Mouse (Mus musculus) liver, embryonic 16.5 days (tissue): Measurements from ENCODE around the gene Atf3. TPM values are rescaled to one million over a fixed set of nuclear protein-coding genes. Genes with fewer than 3 reads are reported as not detected.

Source experiments
- ATAC-seq: fragments of 200-750 bp; cut with Nextera tagmentation; 2 replicates; pipeline ENCODE4 v1.8.0; 2017; ENCODE audit warnings: low read depth, mild to moderate bottlenecking, moderate number of reproducible peaks, moderate library complexity
- H3K27ac ChIP-seq: fragments of 300-500 bp; sonication (generic); 2 replicates; pipeline ENCODE4 v1.5.1; 2014; ENCODE audit warnings: mild to moderate bottlenecking, low read length
- H3K27me3 ChIP-seq: fragments of 300-500 bp; sonication (generic); 2 replicates; pipeline ENCODE4 v1.6.1; 2014; ENCODE audit warnings: low read depth, low read length, mixed read lengths; ENCODE audit not compliant: control insufficient read depth, insufficient read depth
- H3K36me3 ChIP-seq: fragments of 300-500 bp; sonication (generic); 2 replicates; pipeline ENCODE4 v1.6.1; 2014; ENCODE audit warnings: mild to moderate bottlenecking; ENCODE audit not compliant: control insufficient read depth, insufficient read depth
- H3K4me1 ChIP-seq: fragments of 300-500 bp; sonication (generic); 2 replicates; pipeline ENCODE4 v1.6.1; 2014; ENCODE audit warnings: low read depth, low read length, mixed read lengths; ENCODE audit not compliant: control insufficient read depth
- H3K4me2 ChIP-seq: fragments of 300-500 bp; sonication (generic); 2 replicates; pipeline ENCODE4 v1.6.1; 2014; ENCODE audit warnings: low read depth, low read length, mixed read lengths
- H3K4me3 ChIP-seq: fragments of 300-500 bp; sonication (generic); 2 replicates; pipeline ENCODE4 v1.5.1; 2014; ENCODE audit warnings: low read depth, mild to moderate bottlenecking, low read length
- H3K9ac ChIP-seq: fragments of 300-500 bp; sonication (generic); 2 replicates; pipeline ENCODE4 v1.6.1; 2014; ENCODE audit warnings: low read depth, low read length
- H3K9me3 ChIP-seq: fragments of 300-500 bp; sonication (generic); replicated peaks from 2 replicates; pipeline ENCODE4 v1.6.1; 2016; ENCODE audit warnings: low read length; ENCODE audit not compliant: control insufficient read depth
- WGBS: fragments of 180-500 bp; shearing (Covaris S2); extraction: QIAGEN DNeasy Blood & Tissue Kit; methylation state at CpG from one replicate; pipeline ENCODE4 v1.1.7; 2014; ENCODE audit not compliant: insufficient replicate concordance; 5-methylcytosine and 5-hydroxymethylcytosine counted together
- polyA plus RNA-seq: library from polyadenylated mRNA; unstranded; fragments of >200 nt; fragmentation: Nextera tagmentation; extraction: Ambion mirVana; gene quantifications from 2 replicates; pipeline ENCODE4 v1.2.1, GENCODE M21; 2015

The Atf3 gene
- polyA plus RNA-seq, 1 experiment from 2014 or later, result 1.9 TPM

- Histone ChIP-seq H3K27me3 (no peaks in the 10 kb centered on the region; the same call in none of the 2 replicates), H3K4me2 (peak overlapping the region; percentile 97), H3K4me1 (peaks cover 6% of the 10 kb centered on the region), H3K9me3 (no peaks in the 10 kb centered on the region), H3K4me3 (peak overlapping the region; percentile 66), H3K36me3 (no peaks in the 10 kb centered on the region), H3K9ac (peak overlapping the region; percentile 71), H3K27ac (peak overlapping the region; percentile 75)
- peak; percentile 84 for ATAC-seq
- under 1% methylated on average over 57 of the region's 57 CpGs for WGBS
These were observed 6.6 kb upstream of the Atf3 start for GRCm38 (mm10) chr1:191224302-191224980.

GRCm38 (mm10) chr1:191223930-191224301 is 6.1 kb upstream of the Atf3 start:
- Histone ChIP-seq H3K27me3 (no peaks in the 10 kb centered on the region; the same call in none of the 2 replicates), H3K36me3 (no peaks in the 10 kb centered on the region), H3K27ac (no peak overlapping the region; the same call in 1 of the 2 replicates), H3K9ac (peak overlapping the region; percentile 71), H3K9me3 (no peaks in the 10 kb centered on the region), H3K4me1 (peaks cover 6% of the 10 kb centered on the region), H3K4me2 (peak overlapping the region; percentile 97), H3K4me3 (peak overlapping the region; percentile 66)
- ATAC-seq, result peak; percentile 46
- 52% methylated on average over 10 of the region's 10 CpGs for WGBS

- H3K27ac ChIP-seq, result no peak overlapping the region
- H3K9me3 ChIP-seq, result no peaks in the 10 kb centered on the region
- H3K36me3 ChIP-seq, result no peaks in the 10 kb centered on the region
- H3K9ac ChIP-seq, result no peak overlapping the region
- WGBS, result 59% methylated on average over 4 of the region's 4 CpGs
- no peak for ATAC-seq
- H3K4me1 ChIP-seq, result peaks cover 6% of the 10 kb centered on the region
- no peak overlapping the region for H3K4me2 ChIP-seq
- no peak overlapping the region for H3K4me3 ChIP-seq
- peaks cover 6% of the 10 kb centered on the region for H3K27me3 ChIP-seq
These were observed 4.2 kb upstream of the Atf3 start for GRCm38 (mm10) chr1:191222031-191222430.

GRCm38 (mm10) chr1:191220588-191220987 is 2.7 kb upstream of the Atf3 start:
- Histone ChIP-seq H3K36me3 (no peaks in the 10 kb centered on the region), H3K4me2 (no peak overlapping the region), H3K4me1 (peaks cover 6% of the 10 kb centered on the region), H3K27me3 (peaks cover 19% of the 10 kb centered on the region), H3K4me3 (no peak overlapping the region), H3K27ac (no peak overlapping the region), H3K9me3 (no peaks in the 10 kb centered on the region), H3K9ac (no peak overlapping the region)
- ATAC-seq, result no peak
- 50% methylated on average over 8 of the region's 8 CpGs for WGBS

GRCm38 (mm10) chr1:191219748-191220147 is 1.9 kb upstream of the Atf3 start:
- H3K4me2 ChIP-seq, result no peak overlapping the region
- no peaks in the 10 kb centered on the region for H3K9me3 ChIP-seq
- no peak for ATAC-seq
- peaks cover 3% of the 10 kb centered on the region for H3K4me1 ChIP-seq
- no peak overlapping the region for H3K27ac ChIP-seq
- WGBS, result 67% methylated on average over 1 of the region's 1 CpGs
- H3K4me3 ChIP-seq, result no peak overlapping the region
- H3K9ac ChIP-seq, result no peak overlapping the region
- no peaks in the 10 kb centered on the region for H3K36me3 ChIP-seq
- H3K27me3 ChIP-seq, result peaks cover 23% of the 10 kb centered on the region

GRCm38 (mm10) chr1:191218583-191218982 is 744 bp upstream of the Atf3 start:
- Histone ChIP-seq H3K36me3 (no peaks in the 10 kb centered on the region), H3K27me3 (peaks cover 23% of the 10 kb centered on the region), H3K27ac (no peak overlapping the region), H3K4me2 (no peak overlapping the region), H3K9me3 (no peaks in the 10 kb centered on the region), H3K4me3 (no peak overlapping the region), H3K9ac (no peak overlapping the region), H3K4me1 (no peaks in the 10 kb centered on the region)
- no peak for ATAC-seq
- 64% methylated on average over 5 of the region's 5 CpGs for WGBS

- ATAC-seq, result no peak
- Histone ChIP-seq H3K27me3 (peaks cover 23% of the 10 kb centered on the region), H3K4me1 (no peaks in the 10 kb centered on the region), H3K9me3 (no peaks in the 10 kb centered on the region), H3K4me3 (no peak overlapping the region), H3K9ac (no peak overlapping the region), H3K36me3 (no peaks in the 10 kb centered on the region), H3K27ac (no peak overlapping the region), H3K4me2 (no peak overlapping the region)
- 25% methylated on average over 19 of the region's 19 CpGs for WGBS
These were observed 1.8 kb downstream of the Atf3 start for GRCm38 (mm10) chr1:191215776-191216661.

- no peak for ATAC-seq
- Histone ChIP-seq H3K27ac (no peak overlapping the region), H3K4me3 (no peak overlapping the region), H3K36me3 (no peaks in the 10 kb centered on the region), H3K4me1 (no peaks in the 10 kb centered on the region), H3K9me3 (no peaks in the 10 kb centered on the region), H3K9ac (no peak overlapping the region), H3K4me2 (no peak overlapping the region), H3K27me3 (peaks cover 9% of the 10 kb centered on the region)
- WGBS, result 35% methylated on average over 2 of the region's 2 CpGs
These were observed 6.7 kb downstream of the Atf3 start for GRCm38 (mm10) chr1:191211096-191211495.

- ATAC-seq, result no peak
- Histone ChIP-seq H3K9ac (no peak overlapping the region), H3K36me3 (no peaks in the 10 kb centered on the region), H3K4me1 (no peaks in the 10 kb centered on the region), H3K9me3 (no peaks in the 10 kb centered on the region), H3K27ac (no peak overlapping the region), H3K27me3 (peaks cover 5% of the 10 kb centered on the region), H3K4me2 (no peak overlapping the region), H3K4me3 (no peak overlapping the region)
- WGBS, result 50% methylated on average over 5 of the region's 5 CpGs
These were observed 12.0 kb downstream of the Atf3 start for GRCm38 (mm10) chr1:191205791-191206190.
